Mouse (Mus musculus) heart, postnatal 0 days (tissue): ENCODE measurements at regions not wholly inside any gene's neighbourhood (a gene's known extent, or its start where the extent isn't known, plus 50 kb on each side); places are given as distances from the start of the nearest gene placed in this dataset.

Source experiments
- CTCF ChIP-seq: IDR thresholded peaks from 2 replicates; pipeline ENCODE4 v1.5.1; 2016; ENCODE audit warnings: antibody characterized with exemption, control low read depth, low read depth
- EP300 ChIP-seq: IDR thresholded peaks from 2 replicates; pipeline ENCODE4 v1.6.1; 2016; ENCODE audit warnings: antibody characterized with exemption, low read depth

- TF ChIP-seq CTCF (no peak), EP300 (no peak)
These were observed 425.0 kb downstream of the Ate1 start for GRCm38 (mm10) chr7:130095141-130095540.
